Mouse (Mus musculus) skeletal muscle tissue, adult 2 months (tissue): ENCODE results near the gene Atp2b2.
"Not testable (repeated sequence)": the region's sequence is repeated elsewhere in the genome, so short reads cannot be mapped to it uniquely, and the experiment has no call there.

Experiments used
- DNase-seq: peaks from one replicate; pipeline ENCODE4 v3.0.0-alpha.2; 2012; ENCODE audit warnings: low read depth, low spot score

Atp2b2 gene

DNA sequence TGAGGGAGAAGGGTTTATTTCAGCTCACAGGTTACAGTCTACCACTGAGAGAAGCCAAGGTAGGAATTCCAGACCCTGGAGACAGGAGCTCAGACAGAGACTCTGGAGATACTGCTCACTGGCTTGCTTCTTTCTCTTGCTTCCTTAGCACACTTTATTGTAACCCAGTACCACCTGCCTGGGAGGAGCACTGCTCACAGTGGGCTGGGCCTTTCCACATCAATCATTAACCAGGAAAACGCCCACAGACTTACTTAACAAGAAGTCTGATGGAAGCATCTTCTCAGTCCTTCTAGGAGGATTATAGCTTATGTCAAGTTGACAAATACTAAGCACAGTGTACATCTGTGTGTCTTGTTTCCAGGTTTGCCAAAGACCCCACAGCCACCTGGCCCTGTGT is 327.6 kb downstream of the Atp2b2 start:
- no peak for DNase-seq

DNA sequence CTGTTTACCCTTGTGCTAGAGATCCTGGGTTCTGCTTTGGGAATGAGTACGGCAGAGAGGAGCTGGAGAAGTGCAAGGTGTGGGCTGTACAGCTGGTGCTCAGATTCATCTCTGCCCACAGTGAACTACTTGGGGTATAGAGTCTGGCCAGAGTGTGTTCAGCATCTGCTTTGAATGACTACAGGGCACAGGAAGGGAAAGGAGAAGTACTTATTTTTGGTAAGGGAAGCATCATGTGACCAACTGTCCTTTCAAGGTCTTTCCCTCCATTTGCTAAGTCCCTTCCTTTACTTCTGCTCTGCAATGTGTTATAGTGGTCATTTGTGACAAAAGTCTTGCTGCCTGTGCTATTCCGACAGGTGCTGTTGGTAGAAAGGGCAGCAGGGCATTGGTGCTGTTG is 328.1 kb downstream of the Atp2b2 start:
- no peak for DNase-seq

DNA sequence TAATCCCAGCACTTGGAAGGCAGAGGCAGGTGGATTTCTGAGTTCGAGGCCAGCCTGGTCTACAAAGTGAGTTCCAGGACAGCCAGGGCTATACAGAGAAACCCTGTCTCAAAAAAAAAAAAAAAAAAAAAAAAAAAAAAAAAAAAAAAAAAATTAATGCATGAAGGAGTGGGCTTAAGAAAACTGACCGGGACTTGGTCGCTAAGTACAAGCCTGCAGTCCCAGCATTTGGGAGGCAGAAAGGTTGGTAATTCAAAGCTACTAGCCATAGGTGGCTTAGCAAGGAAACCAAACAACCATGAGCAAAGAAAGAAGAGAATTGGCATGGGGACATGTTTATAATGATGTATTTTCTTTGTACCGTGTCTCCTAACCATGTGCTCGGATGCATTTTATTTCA is 329.0 kb downstream of the Atp2b2 start:
- not testable (repeated sequence) for DNase-seq

DNA sequence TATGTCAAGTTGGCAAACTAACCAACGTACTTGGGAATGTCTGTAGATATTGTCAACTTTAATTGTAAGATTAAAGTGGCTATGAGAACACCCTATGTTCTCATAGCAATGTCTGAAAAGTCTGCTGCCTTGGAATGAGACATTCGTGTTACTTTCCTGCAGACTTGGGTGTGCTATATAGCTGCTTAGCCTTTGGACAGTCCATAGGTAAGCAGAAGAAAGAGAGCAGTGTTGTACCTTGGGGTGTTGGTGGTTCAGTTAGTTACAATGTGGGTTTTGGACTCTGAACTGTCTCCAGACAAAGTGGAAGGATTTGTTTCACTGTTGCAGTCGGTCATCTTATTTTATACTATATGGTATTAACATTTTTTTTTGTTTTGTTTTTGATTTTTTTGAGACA is 329.7 kb downstream of the Atp2b2 start:
- no peak for DNase-seq

DNA sequence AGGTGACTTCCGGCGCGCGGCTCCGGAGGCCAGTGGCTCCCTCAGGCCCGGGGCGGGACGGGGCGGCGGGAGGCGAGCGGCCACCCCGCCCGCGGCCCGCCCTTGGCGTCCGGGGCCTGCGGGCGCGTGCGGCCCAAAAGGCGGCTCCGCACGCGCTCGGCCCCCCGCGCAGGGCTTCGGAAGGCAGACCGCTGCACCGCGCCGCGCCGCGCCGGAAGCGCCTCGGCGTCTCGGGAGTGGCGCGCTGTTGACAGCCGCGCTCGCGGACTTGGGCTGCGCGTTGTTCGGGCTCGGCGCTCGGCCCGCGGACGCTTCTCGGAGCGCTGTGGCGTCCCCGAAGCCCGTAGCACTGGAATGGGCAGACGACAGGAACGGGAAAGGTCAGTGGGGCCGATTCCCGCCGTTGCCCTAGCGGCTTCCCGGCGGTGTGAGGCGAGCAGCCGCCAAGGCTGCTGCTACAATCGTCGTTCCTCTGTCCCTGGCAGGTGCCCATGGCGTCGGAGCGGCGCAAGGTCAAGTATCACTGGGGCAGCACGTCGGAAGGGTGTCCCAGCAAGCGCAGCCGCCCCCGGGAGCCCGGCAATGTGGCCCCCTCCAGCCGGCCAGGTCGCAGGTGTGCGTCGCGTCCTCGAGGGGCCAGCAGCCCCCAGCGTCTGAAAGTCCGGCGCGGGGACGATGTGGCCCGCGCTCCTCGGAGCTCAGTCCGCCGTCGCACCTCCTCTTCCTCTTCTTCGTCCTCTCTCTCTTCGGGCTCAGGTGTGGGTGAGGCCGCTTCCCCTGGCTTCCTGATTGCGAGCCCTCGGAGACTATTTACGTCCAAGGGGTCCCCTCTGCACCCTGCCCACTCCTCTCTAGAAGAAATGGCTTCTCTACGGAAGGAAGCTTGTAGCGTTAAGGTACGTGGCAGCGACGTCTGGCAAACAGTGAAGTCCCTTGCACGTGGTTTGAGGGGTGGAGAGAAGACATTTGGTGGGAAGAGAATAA is 344.9 kb downstream of the Atp2b2 start:
- no peak for DNase-seq

DNA sequence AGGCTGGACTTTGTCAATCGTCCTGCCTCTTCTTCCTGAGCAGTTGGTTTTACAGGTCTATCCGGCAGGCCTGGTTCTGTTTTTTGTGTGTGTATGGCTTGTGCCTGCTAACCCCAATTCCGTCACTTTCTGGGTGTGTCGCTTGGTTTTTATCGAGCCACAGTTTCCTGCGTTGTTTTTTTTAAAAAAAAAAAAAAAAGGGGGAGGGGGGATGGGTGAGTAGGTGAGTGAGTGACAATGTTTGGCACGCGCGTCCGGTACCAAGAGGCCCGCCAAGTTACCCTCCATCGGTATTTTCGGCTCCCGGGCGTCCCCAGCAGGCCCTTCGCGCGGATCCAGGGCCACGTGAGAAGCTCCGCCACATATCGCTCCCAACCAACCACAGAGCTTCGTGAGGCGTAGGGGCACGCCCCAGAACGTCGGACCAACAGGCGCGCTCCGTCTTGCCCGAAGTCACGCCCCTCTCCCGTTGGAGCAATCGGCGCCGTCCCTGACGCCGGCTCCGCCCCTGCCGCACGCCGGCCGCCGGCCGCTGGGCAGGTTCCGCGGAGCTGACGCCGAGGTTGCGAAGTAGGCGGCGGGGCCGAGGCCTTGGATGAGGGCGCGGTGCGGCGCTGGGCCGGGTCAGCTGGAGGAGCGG is 345.7 kb downstream of the Atp2b2 start, which contains the start of gene Tatdn2:
TSS of gene Tatdn2 (plus strand) at position 469 of the 640 bp plus-strand sequence.
- DNase-seq, result peak; percentile 98

DNA sequence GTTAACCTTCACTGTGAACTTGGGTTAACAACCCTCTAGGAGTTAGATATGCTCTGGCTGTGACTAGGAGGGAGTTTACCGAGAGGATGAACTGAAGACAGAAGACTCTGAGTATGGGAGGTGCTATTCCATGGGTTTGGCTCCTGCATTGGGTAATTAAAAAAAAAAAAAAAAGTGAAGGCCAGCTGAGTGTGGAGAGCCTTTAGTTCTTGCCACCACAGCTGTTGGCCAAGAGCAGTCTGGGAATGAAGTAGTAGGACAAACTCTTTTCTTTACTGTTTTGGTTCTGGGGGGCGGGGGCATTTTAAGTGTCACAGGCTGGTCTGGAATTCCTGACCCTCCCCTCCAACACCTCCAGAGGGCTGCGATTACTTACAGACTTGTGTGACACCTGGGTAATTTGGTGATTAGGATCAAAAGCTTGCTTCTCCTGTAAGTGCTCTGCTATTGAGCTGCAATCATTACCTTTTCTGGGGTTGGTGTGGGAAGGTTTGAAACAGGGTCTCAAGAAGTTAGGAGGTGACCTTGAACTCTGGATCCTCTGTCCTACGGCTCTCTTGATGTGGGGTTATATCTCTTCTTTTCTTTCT is 346.6 kb downstream of the Atp2b2 start:
- DNase-seq, result no peak

DNA sequence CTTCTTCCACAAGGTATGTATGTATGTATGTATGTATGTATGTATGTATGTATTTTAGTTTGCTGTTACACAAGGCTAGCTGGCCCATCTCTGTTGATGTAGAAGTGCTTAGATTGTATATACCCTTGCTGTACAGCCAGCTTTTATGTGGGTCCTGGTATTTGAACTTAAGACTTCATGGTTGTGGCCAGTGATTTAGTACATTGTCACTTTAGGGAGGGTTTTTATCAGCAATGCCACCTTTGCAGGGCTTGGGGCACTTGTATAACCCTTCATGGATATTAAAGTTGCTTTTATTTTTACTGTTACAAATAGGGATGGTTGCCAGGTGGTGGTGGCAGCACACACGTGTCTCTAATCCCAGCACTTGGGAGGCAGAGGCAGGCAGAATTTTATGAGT is 347.2 kb downstream of the Atp2b2 start:
- no peak for DNase-seq
